Mouse (Mus musculus) heart, embryonic 12.5 days (tissue): ENCODE measurements around the gene Prss36. TPM values are rescaled to one million over a fixed set of nuclear protein-coding genes. Genes with fewer than 3 reads are reported as not detected.

Experiments
- ATAC-seq: fragments of 200-750 bp; cut with Nextera tagmentation; 2 replicates; pipeline ENCODE4 v1.8.0; 2017; ENCODE audit warnings: moderate TSS enrichment, moderate library complexity; ENCODE audit not compliant: insufficient number of reproducible peaks, low FRiP score
- H3K27ac ChIP-seq: fragments of 300-500 bp; sonication (generic); 2 replicates; pipeline ENCODE4 v1.5.1; 2016; ENCODE audit warnings: mild to moderate bottlenecking, moderate library complexity; ENCODE audit not compliant: poor library complexity, severe bottlenecking
- H3K27me3 ChIP-seq: fragments of 300-500 bp; sonication (generic); replicated peaks from 2 replicates; pipeline ENCODE4 v1.6.1; 2016; ENCODE audit warnings: mild to moderate bottlenecking, moderate library complexity
- H3K36me3 ChIP-seq: fragments of 300-500 bp; sonication (generic); 2 replicates; pipeline ENCODE4 v1.6.1; 2016; ENCODE audit warnings: mild to moderate bottlenecking, moderate library complexity
- H3K4me1 ChIP-seq: fragments of 300-500 bp; sonication (generic); replicated peaks from 2 replicates; pipeline ENCODE4 v1.6.1; 2016; ENCODE audit warnings: mild to moderate bottlenecking
- H3K4me2 ChIP-seq: fragments of 300-500 bp; sonication (generic); 2 replicates; pipeline ENCODE4 v1.6.1; 2016; ENCODE audit warnings: mild to moderate bottlenecking, moderate library complexity
- H3K4me3 ChIP-seq: fragments of 300-500 bp; sonication (generic); 2 replicates; pipeline ENCODE4 v1.5.1; 2016; ENCODE audit warnings: mild to moderate bottlenecking
- H3K9ac ChIP-seq: fragments of 300-500 bp; sonication (generic); 2 replicates; pipeline ENCODE4 v1.6.1; 2016; ENCODE audit warnings: mild to moderate bottlenecking, moderate library complexity
- H3K9me3 ChIP-seq: fragments of 300-500 bp; sonication (generic); replicated peaks from 2 replicates; pipeline ENCODE4 v1.6.1; 2016; ENCODE audit warnings: mild to moderate bottlenecking, moderate library complexity
- WGBS: fragments of 180-500 bp; shearing (Covaris S2); methylation state at CpG from one replicate; pipeline ENCODE4 v1.1.7; 2016; 5-methylcytosine and 5-hydroxymethylcytosine counted together
- polyA plus RNA-seq: library from polyadenylated mRNA; unstranded; fragments of >200 nt; fragmentation: Nextera tagmentation; extraction: Ambion mirVana; gene quantifications from 2 replicates; pipeline ENCODE4 v1.2.1, GENCODE M21; 2016

Gene Prss36
- polyA plus RNA-seq, 1 experiment from 2014 or later: 10.0 TPM

- Histone ChIP-seq H3K4me1 (peaks cover 41% of the 10 kb centered on the region), H3K9me3 (no peaks in the 10 kb centered on the region), H3K9ac (no peak overlapping the region), H3K27ac (no peak overlapping the region), H3K4me2 (no peak overlapping the region), H3K4me3 (no peak overlapping the region), H3K36me3 (no peaks in the 10 kb centered on the region), H3K27me3 (peaks cover 28% of the 10 kb centered on the region)
- ATAC-seq: no peak
- 26% methylated on average over 13 of the region's 13 CpGs for WGBS
Observed at GRCm38 (mm10) chr7:127932273-127933031, 14.1 kb downstream of the Prss36 start.

GRCm38 (mm10) chr7:127931351-127932135, 15.0 kb downstream of the Prss36 start:
- H3K4me2 ChIP-seq: peak overlapping the region; percentile 23; the same call in 1 of the 2 replicates
- ATAC-seq: no peak
- WGBS: 43% methylated on average over 13 of the region's 13 CpGs
- no peaks in the 10 kb centered on the region for H3K36me3 ChIP-seq
- no peaks in the 10 kb centered on the region for H3K9me3 ChIP-seq
- no peak overlapping the region for H3K4me3 ChIP-seq
- H3K27ac ChIP-seq: no peak overlapping the region
- H3K4me1 ChIP-seq: peaks cover 40% of the 10 kb centered on the region
- H3K9ac ChIP-seq: peak overlapping the region; percentile 55; the same call in 1 of the 2 replicates
- H3K27me3 ChIP-seq: peaks cover 27% of the 10 kb centered on the region

GRCm38 (mm10) chr7:127930636-127931035, 15.9 kb downstream of the Prss36 start:
- H3K27me3 ChIP-seq: peaks cover 23% of the 10 kb centered on the region
- no peak overlapping the region for H3K27ac ChIP-seq
- no peak overlapping the region for H3K4me2 ChIP-seq
- peaks cover 34% of the 10 kb centered on the region for H3K4me1 ChIP-seq
- no peak for ATAC-seq
- 82% methylated on average over 5 of the region's 5 CpGs for WGBS
- peaks cover 3% of the 10 kb centered on the region; the same call in 1 of the 2 replicates for H3K36me3 ChIP-seq
- H3K9me3 ChIP-seq: no peaks in the 10 kb centered on the region
- H3K9ac ChIP-seq: no peak overlapping the region
- H3K4me3 ChIP-seq: no peak overlapping the region

- no peak for ATAC-seq
- H3K27ac ChIP-seq: no peak within 1 kb of the TSS
- H3K4me2 ChIP-seq: peak within 1 kb of the TSS; percentile 58
- H3K4me3 ChIP-seq: peak within 1 kb of the TSS; percentile 29
- H3K27me3 ChIP-seq: peaks cover 23% of the 10 kb centered on the region
- peaks cover 11% of the 10 kb centered on the region for H3K36me3 ChIP-seq
- H3K9me3 ChIP-seq: no peaks in the 10 kb centered on the region
- peaks cover 33% of the 10 kb centered on the region for H3K4me1 ChIP-seq
- 11% methylated on average over 6 of the region's 6 CpGs for WGBS
- H3K9ac ChIP-seq: peak within 1 kb of the TSS; percentile 22
Observed at GRCm38 (mm10) chr7:127929923-127930322, 16.6 kb downstream of the Prss36 start, which contains the start of gene Prss8. Gene Prss8, minus strand, starts transcription at chr7:127930104.

- Histone ChIP-seq H3K27ac (no peak overlapping the region), H3K4me1 (peaks cover 26% of the 10 kb centered on the region), H3K36me3 (peaks cover 20% of the 10 kb centered on the region), H3K4me3 (no peak overlapping the region), H3K4me2 (peak overlapping the region; percentile 58), H3K27me3 (peaks cover 23% of the 10 kb centered on the region), H3K9ac (peak overlapping the region; percentile 15; the same call in 1 of the 2 replicates), H3K9me3 (no peaks in the 10 kb centered on the region)
- 47% methylated on average over 5 of the region's 5 CpGs for WGBS
- no peak for ATAC-seq
Observed at GRCm38 (mm10) chr7:127928596-127928995, 17.9 kb downstream of the Prss36 start.

GRCm38 (mm10) chr7:127927726-127928125, 18.8 kb downstream of the Prss36 start:
- Histone ChIP-seq H3K4me2 (no peak overlapping the region), H3K9me3 (no peaks in the 10 kb centered on the region), H3K27ac (no peak overlapping the region), H3K4me3 (no peak overlapping the region), H3K4me1 (peaks cover 26% of the 10 kb centered on the region), H3K9ac (no peak overlapping the region), H3K27me3 (peaks cover 23% of the 10 kb centered on the region), H3K36me3 (peaks cover 28% of the 10 kb centered on the region)
- ATAC-seq: no peak
- WGBS: 87% methylated on average over 11 of the region's 11 CpGs

- Histone ChIP-seq H3K36me3 (peaks cover 37% of the 10 kb centered on the region), H3K27ac (no peak overlapping the region), H3K9ac (no peak overlapping the region), H3K4me2 (no peak overlapping the region), H3K4me3 (no peak overlapping the region), H3K4me1 (peaks cover 24% of the 10 kb centered on the region), H3K9me3 (no peaks in the 10 kb centered on the region), H3K27me3 (peaks cover 23% of the 10 kb centered on the region)
- WGBS: 84% methylated on average over 11 of the region's 11 CpGs
- no peak for ATAC-seq
Observed at GRCm38 (mm10) chr7:127926846-127927245, 19.7 kb downstream of the Prss36 start.

- no peak for ATAC-seq
- Histone ChIP-seq H3K4me1 (peaks cover 16% of the 10 kb centered on the region), H3K9me3 (no peaks in the 10 kb centered on the region), H3K27me3 (peaks cover 23% of the 10 kb centered on the region), H3K36me3 (peaks cover 37% of the 10 kb centered on the region), H3K4me2 (no peak overlapping the region), H3K4me3 (no peak overlapping the region), H3K27ac (no peak overlapping the region), H3K9ac (no peak overlapping the region)
- 91% methylated on average over 8 of the region's 8 CpGs for WGBS
Observed at GRCm38 (mm10) chr7:127926066-127926465, 20.5 kb downstream of the Prss36 start.

GRCm38 (mm10) chr7:127925252-127925651, 21.3 kb downstream of the Prss36 start:
- no peak for ATAC-seq
- peaks cover 21% of the 10 kb centered on the region for H3K27me3 ChIP-seq
- no peak overlapping the region for H3K27ac ChIP-seq
- peaks cover 16% of the 10 kb centered on the region for H3K4me1 ChIP-seq
- WGBS: 74% methylated on average over 5 of the region's 5 CpGs
- H3K9me3 ChIP-seq: no peaks in the 10 kb centered on the region
- H3K36me3 ChIP-seq: peaks cover 42% of the 10 kb centered on the region
- H3K4me2 ChIP-seq: no peak overlapping the region
- no peak overlapping the region for H3K9ac ChIP-seq
- H3K4me3 ChIP-seq: no peak overlapping the region

- no peak overlapping the region for H3K9ac ChIP-seq
- H3K27ac ChIP-seq: no peak overlapping the region
- 89% methylated on average over 5 of the region's 5 CpGs for WGBS
- H3K4me2 ChIP-seq: no peak overlapping the region
- no peak overlapping the region for H3K4me3 ChIP-seq
- no peaks in the 10 kb centered on the region for H3K9me3 ChIP-seq
- H3K36me3 ChIP-seq: peaks cover 45% of the 10 kb centered on the region
- H3K27me3 ChIP-seq: peaks cover 11% of the 10 kb centered on the region
- ATAC-seq: no peak
- H3K4me1 ChIP-seq: peaks cover under 1% of the 10 kb centered on the region
Observed at GRCm38 (mm10) chr7:127923714-127924113, 22.8 kb downstream of the Prss36 start.
